Mouse (Mus musculus) 3T3-L1 (cell line): ENCODE measurements around the gene Lrrc75a.

Source experiments
- DNase-seq: peaks from one replicate; pipeline ENCODE4 v3.0.0-alpha.2; 2015; ENCODE audit warnings: low read depth, low spot score

The Lrrc75a gene

DNA sequence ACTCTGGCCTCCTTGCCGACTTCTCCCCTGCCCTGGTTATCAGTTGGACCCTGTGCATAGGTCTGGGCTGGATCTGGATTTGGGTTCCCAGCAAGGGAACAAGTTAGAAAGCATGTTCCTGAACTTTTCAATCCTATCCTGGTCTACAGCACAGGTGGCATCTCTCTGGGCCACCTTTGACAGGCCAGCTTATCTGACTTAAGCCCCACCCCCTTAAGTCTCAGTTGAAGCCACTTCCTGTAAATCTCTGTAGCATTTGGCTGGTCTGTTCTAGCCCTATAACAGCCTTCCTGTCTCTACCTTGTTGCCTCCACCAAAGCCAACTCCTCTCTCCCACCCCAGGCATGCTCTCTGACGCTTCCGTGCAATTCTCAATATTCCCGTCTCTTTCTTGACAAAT is 49.8 kb downstream of the Lrrc75a start:
- DNase-seq: no peak

GRCm38 (mm10) chr11:62591904-62592575 is 56.3 kb downstream of the Lrrc75a start:
- DNase-seq: no peak

DNA sequence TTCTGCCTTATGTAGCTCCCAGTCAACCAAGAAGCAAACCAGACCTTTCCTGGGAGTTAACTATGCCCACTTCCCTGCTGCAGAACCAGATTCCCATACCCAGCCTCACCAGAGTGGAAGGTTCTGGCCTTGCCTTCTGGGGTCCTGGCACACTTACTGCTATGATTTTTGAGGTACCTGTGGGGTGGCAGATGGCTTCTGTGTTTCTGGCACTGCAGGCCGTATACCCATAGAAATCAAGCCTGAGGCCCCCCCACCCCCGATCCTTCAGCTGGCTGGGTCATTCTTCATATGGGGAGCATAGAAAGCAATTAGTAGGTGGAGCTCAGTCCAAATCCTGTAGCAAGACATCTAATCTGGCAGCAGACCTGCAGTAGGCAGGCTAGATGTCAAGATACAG is 57.3 kb downstream of the Lrrc75a start:
- DNase-seq: no peak

- DNase-seq: no peak
Measured at GRCm38 (mm10) chr11:62589391-62589790, 58.9 kb downstream of the Lrrc75a start.

- no peak for DNase-seq
Measured at GRCm38 (mm10) chr11:62587034-62587433, 61.3 kb downstream of the Lrrc75a start.

- DNase-seq: no peak
Measured at GRCm38 (mm10) chr11:62584671-62585206, 63.6 kb downstream of the Lrrc75a start.

- DNase-seq: no peak
Measured at GRCm38 (mm10) chr11:62583031-62583430, 65.3 kb downstream of the Lrrc75a start.

- DNase-seq: no peak
Measured at GRCm38 (mm10) chr11:62576530-62577152, 71.7 kb downstream of the Lrrc75a start.

DNA sequence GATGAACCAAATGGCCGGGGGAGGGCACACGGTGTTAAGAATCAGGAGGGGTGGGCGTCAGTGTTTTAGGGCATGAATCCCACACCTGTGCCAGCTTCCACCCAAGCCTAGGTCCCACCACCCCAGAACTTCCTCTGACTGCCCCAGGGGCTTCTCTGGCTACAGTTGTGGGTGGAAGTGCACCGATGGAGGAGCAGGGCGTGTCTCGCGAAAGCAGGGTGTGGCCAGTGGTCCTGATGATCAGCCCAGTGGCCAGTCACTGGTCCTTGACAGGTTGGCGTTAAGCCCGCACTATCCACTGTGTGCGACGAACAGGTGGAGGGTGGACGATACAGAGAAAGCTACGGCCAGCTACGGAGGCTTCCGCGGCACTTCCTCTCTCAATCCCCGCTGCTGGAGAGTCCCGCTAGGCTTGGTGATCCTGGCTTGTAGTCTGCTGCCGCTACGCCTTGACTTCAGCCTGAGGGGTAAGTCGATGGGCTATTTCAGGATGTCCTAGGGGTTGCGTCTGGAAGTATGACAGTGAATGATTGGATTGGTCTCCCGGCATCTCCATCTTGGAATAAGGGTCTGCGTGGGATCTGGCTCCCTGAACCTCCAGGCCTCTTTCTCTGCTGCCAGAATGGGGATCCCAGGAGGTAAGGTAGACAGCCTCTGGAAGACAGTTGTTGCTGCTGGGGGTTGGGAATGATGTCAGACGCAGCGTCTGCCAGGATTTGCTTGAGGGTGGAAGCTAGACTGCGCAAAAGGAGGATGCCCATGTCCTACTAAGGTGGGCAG is 72.5 kb downstream of the Lrrc75a start:
- DNase-seq: no peak

DNA sequence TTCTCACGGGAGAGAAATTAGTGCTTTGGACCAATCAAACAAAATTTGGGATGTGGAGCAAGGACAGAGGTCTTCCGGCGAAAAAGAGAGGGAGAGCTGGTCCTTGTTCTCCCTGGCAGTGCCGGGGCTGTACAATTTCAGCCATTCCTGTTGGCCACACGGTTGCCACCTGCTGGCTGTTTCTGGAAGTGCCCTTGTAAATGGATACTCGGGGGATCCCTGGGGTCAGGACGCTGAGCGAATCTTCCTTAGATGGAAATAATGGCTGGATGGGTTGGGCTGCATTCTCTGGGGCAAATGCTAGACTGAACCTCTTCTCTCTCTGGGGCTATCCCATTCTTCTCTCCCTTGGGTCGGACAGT is 73.0 kb downstream of the Lrrc75a start:
- DNase-seq: peak; percentile 87

GRCm38 (mm10) chr11:62574703-62575085 is 73.6 kb downstream of the Lrrc75a start:
- DNase-seq: no peak

DNA sequence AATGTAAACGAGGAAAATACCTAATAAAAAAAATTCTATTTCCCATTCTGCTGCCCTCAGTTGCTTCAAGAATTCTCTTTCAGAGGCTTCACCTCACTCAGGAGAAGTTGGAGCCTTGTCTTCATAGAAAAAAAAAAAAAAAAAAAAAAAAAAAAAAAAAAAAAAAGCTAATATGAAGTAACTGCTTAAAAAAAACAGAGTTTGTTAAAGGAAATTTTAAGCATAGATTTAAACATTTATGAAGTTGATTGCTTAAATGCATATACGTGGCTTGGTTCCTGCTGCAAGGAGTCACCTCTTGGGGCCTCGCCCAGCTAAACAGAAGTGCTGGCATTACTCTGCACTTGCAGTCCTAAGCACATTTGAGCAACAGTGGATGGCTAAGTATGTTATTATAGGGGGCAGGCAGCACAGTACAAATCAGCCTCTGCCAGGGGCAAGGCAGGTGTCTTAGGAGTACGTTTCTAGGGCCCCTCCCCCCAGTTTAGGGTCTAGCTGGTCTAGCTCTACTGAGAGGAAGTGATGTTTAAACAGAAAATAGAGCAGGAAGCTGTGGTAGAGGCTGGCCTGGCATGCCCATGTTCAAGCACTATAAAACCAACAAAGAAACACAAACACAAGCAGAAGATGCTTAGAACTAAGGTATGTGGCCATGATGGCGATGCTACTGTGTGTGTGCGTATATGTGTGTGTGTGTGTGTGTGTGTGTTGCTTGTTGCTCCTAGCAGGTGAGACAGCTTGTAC is 74.2 kb downstream of the Lrrc75a start, which contains the start of gene Trpv2:
Trpv2 (plus strand) TSS at position 528 of the 744 bp plus-strand sequence.
- no peak for DNase-seq

- peak; percentile 73 for DNase-seq
Measured at GRCm38 (mm10) chr11:62568300-62568699, 80.0 kb downstream of the Lrrc75a start.

DNA sequence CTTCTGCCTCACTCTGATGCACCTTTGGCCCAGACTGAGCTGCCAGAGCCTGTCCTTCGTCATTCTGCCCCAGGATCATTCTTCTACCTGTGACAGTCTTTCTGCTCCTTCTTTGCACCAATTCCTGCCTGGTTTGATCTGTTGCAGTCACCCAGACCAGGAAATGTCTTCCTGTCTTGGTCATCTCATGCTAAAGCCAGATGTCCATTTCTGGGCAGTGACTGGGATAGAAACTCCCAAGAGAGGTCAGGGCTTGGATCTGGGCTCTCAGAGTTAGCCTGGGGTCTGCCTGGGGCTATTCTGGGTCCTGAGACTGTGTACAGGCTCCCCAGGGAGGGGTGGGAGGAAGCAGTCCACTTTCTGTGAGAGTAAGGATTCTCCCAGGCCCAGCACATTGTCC is 82.1 kb downstream of the Lrrc75a start:
- peak; percentile 47 for DNase-seq

DNA sequence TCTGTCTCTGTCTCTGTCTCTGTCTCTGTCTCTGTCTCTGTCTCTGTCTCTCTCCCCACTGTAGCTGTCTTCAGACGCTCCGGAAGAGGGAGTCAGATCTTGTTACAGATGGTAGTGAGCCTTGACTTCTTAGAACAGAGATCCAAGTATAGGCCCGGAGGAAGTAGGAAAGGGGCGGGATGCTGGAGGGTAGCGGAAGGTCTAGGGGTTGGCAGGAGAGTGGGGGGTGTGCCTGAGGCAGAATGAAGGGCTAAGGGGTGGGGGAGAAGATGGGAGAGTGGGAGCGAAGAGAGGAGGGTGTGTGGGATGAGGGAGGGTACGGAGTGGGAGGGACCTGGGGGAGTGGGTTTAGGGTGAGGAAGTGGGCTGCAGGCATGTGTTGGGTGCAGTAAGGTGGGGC is 82.6 kb downstream of the Lrrc75a start:
- DNase-seq: no peak

- DNase-seq: peak; percentile 30
Measured at GRCm38 (mm10) chr11:62563590-62563989, 84.7 kb downstream of the Lrrc75a start.

- DNase-seq: no peak
Measured at GRCm38 (mm10) chr11:62560463-62561016, 87.8 kb downstream of the Lrrc75a start.

GRCm38 (mm10) chr11:62558961-62559646 is 89.2 kb downstream of the Lrrc75a start:
- peak; percentile 75 for DNase-seq

- DNase-seq: peak; percentile 59
Measured at GRCm38 (mm10) chr11:62558152-62558551, 90.2 kb downstream of the Lrrc75a start.

DNA sequence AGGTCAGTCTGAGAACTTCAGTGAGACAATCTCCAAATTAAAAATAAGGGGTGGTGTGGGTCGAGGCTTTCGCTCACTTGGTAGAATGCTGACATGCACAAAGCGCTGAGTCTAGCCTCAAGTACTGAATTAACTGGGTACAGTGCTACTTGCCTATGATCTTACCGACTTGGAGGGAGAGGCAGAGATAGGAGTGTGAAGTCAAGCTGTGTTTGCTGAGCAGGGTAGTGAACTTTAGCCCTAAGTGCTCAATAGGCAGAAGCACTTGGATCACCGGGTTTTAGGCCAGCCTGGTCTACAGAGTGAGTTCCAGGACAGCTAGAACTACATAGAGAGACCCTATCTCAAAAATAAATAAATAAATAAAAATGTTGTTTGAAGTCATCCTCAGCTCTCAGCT is 91.1 kb downstream of the Lrrc75a start:
- no peak for DNase-seq

GRCm38 (mm10) chr11:62555896-62556412 is 92.4 kb downstream of the Lrrc75a start:
- DNase-seq: peak; percentile 25
